Mouse (Mus musculus): Measurements from ENCODE around the gene H2-DMb2. TPM values are rescaled to one million over a fixed set of nuclear protein-coding genes. Genes with fewer than 3 reads are reported as not detected.

H2-DMb2 gene
- 0.22 and 0.39 TPM in 2 replicates for polyA plus RNA-seq (2014; fragmentation: Nextera tagmentation; extraction: Ambion mirVana)

GRCm38 (mm10) chr17:34143033-34143432, at the start of gene H2-DMb2:
Gene H2-DMb2, plus strand, starts transcription at chr17:34143307.
- H3K36me3 ChIP-seq (ENCODE audit: control insufficient read depth, insufficient read depth, low read length), result no peaks in the 10 kb centered on the region
- no peak within 1 kb of the TSS for H3K4me3 ChIP-seq (ENCODE audit: low read depth, low read length)
- ATAC-seq (ENCODE audit: low read depth) (peak; percentile 68), DNase-seq (ENCODE audit: low spot score) (peak; percentile 61)
- H3K27ac ChIP-seq (replicated peaks; ENCODE audit: low read depth, low read length), result no peak within 1 kb of the TSS
- H3K4me2 ChIP-seq (ENCODE audit: low read depth, low read length), result no peak within 1 kb of the TSS
- no peak within 1 kb of the TSS for H3K9ac ChIP-seq (ENCODE audit: low read depth, low read length)
- peaks cover 27% of the 10 kb centered on the region for H3K27me3 ChIP-seq (replicated peaks; ENCODE audit: control insufficient read depth, insufficient read depth, low read length)
- 24% methylated on average over 6 of the region's 7 CpGs for WGBS
- no peaks in the 10 kb centered on the region for H3K9me3 ChIP-seq (ENCODE audit: control insufficient read depth, low read length)
- peaks cover 14% of the 10 kb centered on the region for H3K4me1 ChIP-seq (ENCODE audit: control insufficient read depth, insufficient read depth, low read length)

- no peaks in the 10 kb centered on the region for H3K36me3 ChIP-seq (ENCODE audit: control insufficient read depth, insufficient read depth, low read length)
- WGBS, result 88% methylated on average over 26 of the region's 27 CpGs
Observed at GRCm38 (mm10) chr17:34094283-34095035, 48.6 kb upstream of the H2-DMb2 start.

GRCm38 (mm10) chr17:34096497-34097010, 46.6 kb upstream of the H2-DMb2 start:
- Histone ChIP-seq H3K4me1 (ENCODE audit: control insufficient read depth, insufficient read depth, low read length) (no peaks in the 10 kb centered on the region), H3K9ac (ENCODE audit: low read depth, low read length) (no peak overlapping the region), H3K27ac (replicated peaks; ENCODE audit: low read depth, low read length) (no peak overlapping the region), H3K27me3 (replicated peaks; ENCODE audit: control insufficient read depth, insufficient read depth, low read length) (no peaks in the 10 kb centered on the region), H3K9me3 (ENCODE audit: control insufficient read depth, low read length) (no peaks in the 10 kb centered on the region), H3K4me2 (ENCODE audit: low read depth, low read length) (no peak overlapping the region), H3K36me3 (ENCODE audit: control insufficient read depth, insufficient read depth, low read length) (no peaks in the 10 kb centered on the region), H3K4me3 (ENCODE audit: low read depth, low read length) (no peak overlapping the region)
- 71% methylated on average over 3 of the region's 3 CpGs for WGBS
- ATAC-seq (ENCODE audit: low read depth) (no peak), DNase-seq (ENCODE audit: low spot score) (no peak)

More at GRCm38 (mm10) chr17:34094283-34095035, 48.6 kb upstream of the H2-DMb2 start:
- no peak for DNase-seq (ENCODE audit: low spot score)
- Histone ChIP-seq H3K27me3 (replicated peaks; ENCODE audit: control insufficient read depth, insufficient read depth, low read length) (no peaks in the 10 kb centered on the region), H3K4me2 (ENCODE audit: low read depth, low read length) (no peak overlapping the region), H3K4me1 (ENCODE audit: control insufficient read depth, insufficient read depth, low read length) (no peaks in the 10 kb centered on the region), H3K4me3 (ENCODE audit: low read depth, low read length) (no peak overlapping the region), H3K9ac (ENCODE audit: low read depth, low read length) (no peak overlapping the region), H3K9me3 (ENCODE audit: control insufficient read depth, low read length) (no peaks in the 10 kb centered on the region), H3K27ac (replicated peaks; ENCODE audit: low read depth, low read length) (no peak overlapping the region)
- no peak for ATAC-seq (ENCODE audit: low read depth)

GRCm38 (mm10) chr17:34097272-34097671, 45.8 kb upstream of the H2-DMb2 start:
- Histone ChIP-seq H3K9me3 (ENCODE audit: control insufficient read depth, low read length) (no peaks in the 10 kb centered on the region), H3K4me3 (ENCODE audit: low read depth, low read length) (no peak overlapping the region), H3K27ac (replicated peaks; ENCODE audit: low read depth, low read length) (no peak overlapping the region), H3K4me2 (ENCODE audit: low read depth, low read length) (no peak overlapping the region), H3K36me3 (ENCODE audit: control insufficient read depth, insufficient read depth, low read length) (no peaks in the 10 kb centered on the region), H3K27me3 (replicated peaks; ENCODE audit: control insufficient read depth, insufficient read depth, low read length) (no peaks in the 10 kb centered on the region), H3K9ac (ENCODE audit: low read depth, low read length) (no peak overlapping the region), H3K4me1 (ENCODE audit: control insufficient read depth, insufficient read depth, low read length) (no peaks in the 10 kb centered on the region)
- DNase-seq (ENCODE audit: low spot score) (no peak), ATAC-seq (ENCODE audit: low read depth) (no peak)
- 61% methylated on average over 5 of the region's 5 CpGs for WGBS

GRCm38 (mm10) chr17:34098709-34099479, 44.2 kb upstream of the H2-DMb2 start:
- no peak for DNase-seq (ENCODE audit: low spot score)
- peak; percentile 41; the same call in 1 of the 2 replicates for ATAC-seq (ENCODE audit: low read depth)
- Histone ChIP-seq H3K4me1 (ENCODE audit: control insufficient read depth, insufficient read depth, low read length) (no peaks in the 10 kb centered on the region), H3K27me3 (replicated peaks; ENCODE audit: control insufficient read depth, insufficient read depth, low read length) (no peaks in the 10 kb centered on the region), H3K36me3 (ENCODE audit: control insufficient read depth, insufficient read depth, low read length) (no peaks in the 10 kb centered on the region), H3K4me2 (ENCODE audit: low read depth, low read length) (no peak overlapping the region), H3K4me3 (ENCODE audit: low read depth, low read length) (no peak overlapping the region), H3K9ac (ENCODE audit: low read depth, low read length) (no peak overlapping the region), H3K27ac (replicated peaks; ENCODE audit: low read depth, low read length) (no peak overlapping the region), H3K9me3 (ENCODE audit: control insufficient read depth, low read length) (no peaks in the 10 kb centered on the region)
- 49% methylated on average over 10 of the region's 10 CpGs for WGBS

GRCm38 (mm10) chr17:34099531-34099930, 43.6 kb upstream of the H2-DMb2 start:
- Histone ChIP-seq H3K27me3 (replicated peaks; ENCODE audit: control insufficient read depth, insufficient read depth, low read length) (no peaks in the 10 kb centered on the region), H3K27ac (replicated peaks; ENCODE audit: low read depth, low read length) (no peak overlapping the region), H3K9me3 (ENCODE audit: control insufficient read depth, low read length) (no peaks in the 10 kb centered on the region), H3K4me2 (ENCODE audit: low read depth, low read length) (no peak overlapping the region), H3K9ac (ENCODE audit: low read depth, low read length) (no peak overlapping the region), H3K36me3 (ENCODE audit: control insufficient read depth, insufficient read depth, low read length) (no peaks in the 10 kb centered on the region), H3K4me1 (ENCODE audit: control insufficient read depth, insufficient read depth, low read length) (no peaks in the 10 kb centered on the region), H3K4me3 (ENCODE audit: low read depth, low read length) (no peak overlapping the region)
- WGBS, result 49% methylated on average over 5 of the region's 5 CpGs
- ATAC-seq (ENCODE audit: low read depth), result no peak
- no peak for DNase-seq (ENCODE audit: low spot score)

- H3K4me3 ChIP-seq (ENCODE audit: low read depth, low read length), result no peak overlapping the region
- H3K4me1 ChIP-seq (ENCODE audit: control insufficient read depth, insufficient read depth, low read length), result no peaks in the 10 kb centered on the region
Observed at GRCm38 (mm10) chr17:34101185-34101584, 41.9 kb upstream of the H2-DMb2 start.

GRCm38 (mm10) chr17:34101604-34102032, 41.5 kb upstream of the H2-DMb2 start:
- ATAC-seq (ENCODE audit: low read depth), result peak; percentile 89

More at GRCm38 (mm10) chr17:34101185-34101584, 41.9 kb upstream of the H2-DMb2 start:
- DNase-seq (ENCODE audit: low spot score) (no peak), ATAC-seq (ENCODE audit: low read depth) (peak; percentile 15; the same call in 1 of the 2 replicates)
- no peak overlapping the region for H3K9ac ChIP-seq (ENCODE audit: low read depth, low read length)
- 0 out of 2 replicates have a peak overlapping the region, but pooled peaks have one; percentile 29 for H3K4me2 ChIP-seq (ENCODE audit: low read depth, low read length)
- H3K27ac ChIP-seq (replicated peaks; ENCODE audit: low read depth, low read length), result no peak overlapping the region
- WGBS, result 25% methylated on average over 5 of the region's 5 CpGs
- H3K27me3 ChIP-seq (replicated peaks; ENCODE audit: control insufficient read depth, insufficient read depth, low read length), result no peaks in the 10 kb centered on the region
- H3K9me3 ChIP-seq (ENCODE audit: control insufficient read depth, low read length), result peaks cover 3% of the 10 kb centered on the region; the same call in 1 of the 2 replicates
- H3K36me3 ChIP-seq (ENCODE audit: control insufficient read depth, insufficient read depth, low read length), result no peaks in the 10 kb centered on the region

More at GRCm38 (mm10) chr17:34101604-34102032, 41.5 kb upstream of the H2-DMb2 start:
- no peaks in the 10 kb centered on the region for H3K27me3 ChIP-seq (replicated peaks; ENCODE audit: control insufficient read depth, insufficient read depth, low read length)
- H3K4me3 ChIP-seq (ENCODE audit: low read depth, low read length), result no peak overlapping the region
- H3K36me3 ChIP-seq (ENCODE audit: control insufficient read depth, insufficient read depth, low read length), result no peaks in the 10 kb centered on the region
- peak overlapping the region; percentile 29; the same call in 1 of the 2 replicates for H3K4me2 ChIP-seq (ENCODE audit: low read depth, low read length)
- peak; percentile 93 for DNase-seq (ENCODE audit: low spot score)
- H3K4me1 ChIP-seq (ENCODE audit: control insufficient read depth, insufficient read depth, low read length), result no peaks in the 10 kb centered on the region
- 5% methylated on average over 11 of the region's 12 CpGs for WGBS
- no peak overlapping the region for H3K27ac ChIP-seq (replicated peaks; ENCODE audit: low read depth, low read length)
- peaks cover 3% of the 10 kb centered on the region; the same call in 1 of the 2 replicates for H3K9me3 ChIP-seq (ENCODE audit: control insufficient read depth, low read length)
- H3K9ac ChIP-seq (ENCODE audit: low read depth, low read length), result no peak overlapping the region

Measured in embryonic facial prominence, embryonic 14.5 days (tissue).